Mouse (Mus musculus): ENCODE results near the gene Atp6ap1.
A peak's percentile ranks its signal among the peaks of the same experiment; 100 is the strongest.

Gene Atp6ap1

GRCm38 (mm10) chrX:74296538-74297448, at the start of gene Atp6ap1:
Gene Atp6ap1, plus strand, starts transcription at chrX:74297097.
- ATAC-seq (ENCODE audit: low TSS enrichment) = peak; percentile 99

GRCm38 (mm10) chrX:74248651-74249050, 48.2 kb upstream of the Atp6ap1 start:
- no peak for ATAC-seq (ENCODE audit: low TSS enrichment)

- ATAC-seq (ENCODE audit: low TSS enrichment) = peak; percentile 13; the same call in 1 of the 2 replicates
Observed at GRCm38 (mm10) chrX:74249615-74250014, 47.3 kb upstream of the Atp6ap1 start, which contains the start of gene Flna. Gene Flna, minus strand, starts transcription at chrX:74249820.

GRCm38 (mm10) chrX:74254153-74254887, 42.6 kb upstream of the Atp6ap1 start, which contains the start of gene Emd:
Gene Emd, plus strand, starts transcription at chrX:74254687.
- peak; percentile 95 for ATAC-seq (ENCODE audit: low TSS enrichment)

- ATAC-seq (ENCODE audit: low TSS enrichment) = no peak; the same call in 1 of the 2 replicates
Observed at GRCm38 (mm10) chrX:74254888-74255565, 41.9 kb upstream of the Atp6ap1 start.

GRCm38 (mm10) chrX:74257746-74258145, 39.2 kb upstream of the Atp6ap1 start:
- no peak for ATAC-seq (ENCODE audit: low TSS enrichment)

GRCm38 (mm10) chrX:74269736-74270061, 27.2 kb upstream of the Atp6ap1 start:
- peak; percentile 62 for ATAC-seq (ENCODE audit: low TSS enrichment)

GRCm38 (mm10) chrX:74270062-74270901, 26.6 kb upstream of the Atp6ap1 start, which contains the start of gene Rpl10:
Gene Rpl10, plus strand, starts transcription at chrX:74270812.
- peak; percentile 94 for ATAC-seq (ENCODE audit: low TSS enrichment)

GRCm38 (mm10) chrX:74270902-74271551, 25.9 kb upstream of the Atp6ap1 start:
- no peak for ATAC-seq (ENCODE audit: low TSS enrichment)

GRCm38 (mm10) chrX:74273422-74274322, 23.2 kb upstream of the Atp6ap1 start:
- ATAC-seq (ENCODE audit: low TSS enrichment) = no peak

GRCm38 (mm10) chrX:74277916-74278315, 19.0 kb upstream of the Atp6ap1 start:
- no peak for ATAC-seq (ENCODE audit: low TSS enrichment)

GRCm38 (mm10) chrX:74281041-74281731, 15.7 kb upstream of the Atp6ap1 start:
- no peak for ATAC-seq (ENCODE audit: low TSS enrichment)

GRCm38 (mm10) chrX:74281732-74282394, 15.0 kb upstream of the Atp6ap1 start, which contains the start of the genes Taz and Dnase1l1:
Gene Taz, plus strand, starts transcription at chrX:74281912.
Gene Dnase1l1, minus strand, starts transcription at chrX:74282337.
- ATAC-seq (ENCODE audit: low TSS enrichment) = peak; percentile 89

GRCm38 (mm10) chrX:74282395-74283091, 14.4 kb upstream of the Atp6ap1 start:
- peak; percentile 84 for ATAC-seq (ENCODE audit: low TSS enrichment)

GRCm38 (mm10) chrX:74283092-74283437, 13.8 kb upstream of the Atp6ap1 start:
- 0 out of 2 replicates have a peak, but pooled peaks have one; percentile 3 for ATAC-seq (ENCODE audit: low TSS enrichment)

- no peak for ATAC-seq (ENCODE audit: low TSS enrichment)
Observed at GRCm38 (mm10) chrX:74293431-74293830, 3.5 kb upstream of the Atp6ap1 start.

- no peak for ATAC-seq (ENCODE audit: low TSS enrichment)
Observed at GRCm38 (mm10) chrX:74298348-74298747, 1.5 kb downstream of the Atp6ap1 start.

- ATAC-seq (ENCODE audit: low TSS enrichment) = no peak
Observed at GRCm38 (mm10) chrX:74299721-74300120, 2.8 kb downstream of the Atp6ap1 start.

Data from frontal cortex, adult (tissue).